In genomic region chr14:60163367-60163766, GRCm38 (mm10) we compare ENCODE assay signal across 24 mouse cellular contexts.
"Had no signal": no experiment of that assay in that cellular context is flagged by ENCODE, and none has a peak within 500 bp of the region (broad histone marks: within the 10 kb centered on the region; RNA-seq: fewer than 3 reads in every experiment).

No protein-coding gene starts in this region.

- H3K4me3 ChIP-seq: gastrocnemius, adult 2 months; heart, adult 2 months; heart, embryonic 10.5 days; heart, embryonic 12.5 days; hindbrain, embryonic 10.5 days; hindbrain, embryonic 12.5 days; intestine, embryonic 15.5 days; layer of hippocampus, adult 2 months; left cerebral cortex, adult 2 months; limb, embryonic 10.5 days; limb, embryonic 12.5 days had no signal

- H3K4me1 ChIP-seq: heart, embryonic 12.5 days; hindbrain, embryonic 10.5 days; hindbrain, embryonic 12.5 days; intestine, embryonic 15.5 days; limb, embryonic 10.5 days; limb, embryonic 12.5 days had no signal

- DNase-seq: gastrocnemius, adult 2 months; gastrocnemius, postnatal 10 days; gastrocnemius, postnatal 25 days; heart, adult 2 months; heart, postnatal 10 days; heart, postnatal 4 days; kidney, adult 18-20 months; kidney, adult 8-10 months; kidney, postnatal 10 days; kidney, postnatal 25 days; kidney, postnatal 4 days; liver had no signal

- H3K9me3 ChIP-seq: heart, embryonic 10.5 days; heart, embryonic 12.5 days; hindbrain, embryonic 10.5 days; hindbrain, embryonic 12.5 days; intestine, embryonic 15.5 days; limb, embryonic 10.5 days; limb, embryonic 12.5 days had no signal

- H3K27me3 ChIP-seq: heart, embryonic 12.5 days; hindbrain, embryonic 12.5 days; intestine, embryonic 15.5 days; limb, embryonic 12.5 days had no signal

- H3K36me3 ChIP-seq: heart, embryonic 10.5 days; heart, embryonic 12.5 days; hindbrain, embryonic 10.5 days; hindbrain, embryonic 12.5 days; intestine, embryonic 15.5 days; limb, embryonic 10.5 days; limb, embryonic 12.5 days had no signal

- ATAC-seq: hindbrain, embryonic 16.5 days; inflammation-experienced regulatory T-cells, adult 6 months; intestine, embryonic 15.5 days; intestine, postnatal 0 days had no signal
